Mouse (Mus musculus) hematopoietic stem cell, adult 5-6 weeks (primary cell): ENCODE data around the gene Sipa1l2. TPM values are rescaled to one million over a fixed set of nuclear protein-coding genes. Genes with fewer than 3 reads are reported as not detected.

Source experiments
- ATAC-seq, 2 experiments: fragments of 125-278 bp in 1 of 2; replicated peaks in 1 of 2; 2 replicates each; pipeline ENCODE4 v1.8.0; 2016 to 2017; ENCODE audit warnings: inconsistent platforms in 2 of 2, mild to moderate bottlenecking in 2 of 2, moderate number of reproducible peaks in 2 of 2, low read depth in 1 of 2, moderate TSS enrichment in 1 of 2; ENCODE audit not compliant: low FRiP score in 2 of 2, poor library complexity in 2 of 2, severe bottlenecking in 2 of 2, insufficient read depth in 1 of 2, low TSS enrichment in 1 of 2
- total RNA-seq: library from RNA; stranded (forward); fragments of 172-1452, 232-1000 nt; gene quantifications from 2 replicates; pipeline ENCODE4 v1.2.3, GENCODE M21; 2017

The Sipa1l2 gene
- total RNA-seq, 1 experiment from 2014 or later: 0.94 TPM

DNA sequence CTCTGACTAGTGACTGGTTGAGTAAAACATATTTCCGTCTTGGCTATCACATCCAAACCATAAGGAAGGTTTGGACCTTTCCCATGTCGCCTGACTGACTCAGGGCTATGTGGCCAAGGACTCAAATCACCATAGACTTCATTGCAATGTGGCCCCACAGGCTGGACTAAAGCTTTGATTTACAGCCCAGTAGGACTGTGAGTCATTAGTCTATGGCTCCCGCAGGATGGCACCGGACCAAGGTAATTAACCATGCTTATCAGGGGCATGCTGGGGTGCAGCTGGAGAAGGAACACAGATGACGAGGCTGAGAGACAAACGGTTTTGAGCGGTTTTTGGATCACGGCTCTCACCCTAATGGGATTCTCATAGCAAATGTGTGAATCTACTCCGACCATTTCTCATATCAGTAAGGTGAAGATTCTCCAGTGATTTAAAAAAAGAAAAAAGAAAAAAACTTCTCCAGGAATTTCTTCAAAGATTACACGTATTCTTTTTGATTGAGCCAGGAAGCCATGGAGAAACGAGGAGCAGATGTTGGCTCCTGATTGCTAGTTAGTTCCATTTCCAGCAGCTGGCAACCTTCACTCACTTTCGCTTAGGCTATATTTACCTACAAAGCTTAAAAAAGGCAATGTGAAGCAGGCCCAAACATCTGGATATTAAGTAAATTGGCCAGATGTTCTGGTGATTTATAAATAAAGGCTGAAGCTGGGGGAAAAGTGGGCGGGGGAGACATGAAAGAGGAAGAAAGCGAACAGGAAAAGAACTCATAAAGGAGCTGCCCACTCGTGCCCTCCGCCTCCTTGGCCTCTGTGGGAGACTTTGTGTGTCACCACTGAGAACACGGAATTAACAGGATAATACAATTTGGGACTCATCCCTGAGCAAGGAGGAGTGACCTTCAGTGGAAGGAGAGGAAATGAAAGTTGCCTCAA, 26.2 kb upstream of the Sipa1l2 start:
- ATAC-seq: no peak

DNA sequence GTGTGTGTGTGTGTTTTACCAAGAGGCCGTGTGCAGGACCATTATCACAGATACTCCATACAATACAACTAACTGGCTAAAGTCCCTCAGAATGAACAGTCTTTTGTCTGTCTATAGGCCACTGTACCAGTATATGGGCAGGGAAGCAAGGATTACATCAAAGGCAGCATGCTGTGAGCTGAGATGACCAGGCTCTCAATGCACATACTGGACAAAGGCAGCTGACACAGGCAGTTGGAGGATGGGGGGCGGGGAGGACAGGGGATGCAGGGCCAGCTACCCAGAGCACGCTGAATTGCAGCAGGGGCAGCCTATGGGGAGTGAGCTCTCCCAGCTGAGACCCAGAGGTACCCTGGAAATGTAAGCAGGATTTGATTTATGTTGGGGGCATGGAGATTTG, 20.8 kb upstream of the Sipa1l2 start:
- ATAC-seq: no peak

DNA sequence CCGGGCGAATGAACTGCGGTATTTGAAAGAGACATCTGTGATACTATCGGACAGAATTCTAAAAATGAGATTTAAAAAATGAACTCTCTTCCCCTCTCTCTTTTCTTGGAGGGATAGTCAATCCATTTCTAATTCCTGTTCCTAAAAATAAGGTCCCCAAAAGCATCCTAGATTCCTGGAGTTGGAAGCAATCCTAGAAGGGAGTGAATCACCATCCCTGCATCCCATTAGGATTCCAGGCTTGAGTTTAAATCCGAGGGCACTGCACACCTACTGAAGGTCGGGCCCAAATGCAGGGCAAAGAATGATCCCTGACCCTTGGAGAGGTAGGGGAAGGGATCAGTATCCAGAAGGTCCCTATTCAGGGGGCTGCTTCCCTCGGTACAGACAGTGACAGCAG, 17.0 kb upstream of the Sipa1l2 start:
- ATAC-seq: no peak

DNA sequence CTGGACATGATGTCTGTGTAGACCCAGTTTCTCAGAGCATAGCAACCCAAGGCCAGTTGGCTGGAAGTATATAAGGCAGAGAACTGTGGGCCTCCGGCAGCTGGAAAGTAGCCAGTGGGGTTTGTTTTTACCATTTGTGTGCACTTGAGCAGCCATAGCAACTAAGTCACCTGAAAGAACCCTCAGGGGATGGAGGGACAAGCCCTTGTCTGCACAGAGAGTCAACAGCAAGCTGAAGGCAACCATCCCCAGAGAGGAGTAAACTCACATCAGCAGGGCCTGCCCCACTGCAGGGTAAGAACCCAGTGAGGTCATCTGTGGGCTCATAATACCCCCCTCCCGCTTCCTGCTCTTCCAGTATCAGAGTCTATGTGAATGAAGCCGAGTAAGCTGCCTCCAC, 14.7 kb upstream of the Sipa1l2 start:
- no peak for ATAC-seq

DNA sequence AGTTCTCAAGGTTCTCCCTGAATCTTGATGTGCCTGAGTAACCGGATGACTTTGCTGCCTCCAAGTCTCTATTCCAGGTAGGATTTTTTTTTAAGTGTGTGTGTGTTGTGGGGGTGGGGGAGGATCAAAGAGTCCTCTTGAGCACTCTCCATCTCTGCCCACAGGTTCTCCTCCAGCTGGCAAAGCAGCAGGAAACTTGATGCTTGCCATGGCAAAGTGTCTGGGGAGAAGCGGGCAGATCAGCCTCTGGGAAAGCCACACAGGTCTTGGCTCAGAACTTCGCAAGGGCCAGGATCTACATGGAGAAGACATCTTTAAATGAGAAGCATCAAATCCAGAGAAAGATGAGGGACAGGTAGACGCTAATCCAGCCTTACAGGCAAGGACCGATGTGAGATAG, 10.8 kb upstream of the Sipa1l2 start:
- ATAC-seq: no peak

DNA sequence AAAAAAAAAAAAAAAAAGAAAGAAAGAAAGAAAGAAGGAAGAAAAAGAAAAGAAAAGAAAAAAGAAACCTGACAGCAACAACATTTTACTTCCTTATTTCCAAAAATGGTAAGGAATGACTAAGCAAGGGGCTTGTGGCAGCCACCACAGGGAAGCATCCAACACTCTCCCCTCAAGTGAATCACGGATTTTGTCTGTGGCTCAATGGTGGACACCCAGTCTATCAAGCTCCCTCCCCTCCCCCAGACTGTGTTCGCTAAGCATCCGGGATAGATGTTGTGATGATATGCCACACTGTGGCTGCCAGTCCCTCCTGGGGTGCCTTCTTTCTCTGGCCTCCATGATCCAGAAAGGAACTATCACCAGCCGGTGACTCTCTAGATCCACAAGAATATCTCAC, 6.5 kb upstream of the Sipa1l2 start:
- ATAC-seq: peak in 1 of 2 experiments; percentile 22; a peak in 2 of 4 replicates

DNA sequence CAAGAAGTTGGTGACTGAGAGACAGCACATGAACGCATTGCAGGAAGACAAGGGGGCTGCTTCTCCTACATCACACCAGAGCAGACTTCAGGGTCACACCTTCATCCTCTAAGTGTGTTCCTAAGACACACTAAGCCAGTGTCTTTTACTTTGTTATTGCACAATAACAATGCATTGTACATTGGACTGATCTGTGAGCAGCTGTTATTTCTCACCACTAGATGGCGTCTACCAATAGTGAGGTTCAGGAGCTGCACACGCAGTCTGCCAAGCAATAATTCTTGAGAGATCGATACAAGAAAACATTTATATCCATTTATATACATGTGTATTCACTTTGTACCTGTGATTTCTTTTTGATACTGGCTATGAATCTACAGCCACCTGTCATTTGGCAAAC, 4.7 kb upstream of the Sipa1l2 start:
- ATAC-seq: peak in 1 of 2 experiments; percentile 53; a peak in 1 of 4 replicates

DNA sequence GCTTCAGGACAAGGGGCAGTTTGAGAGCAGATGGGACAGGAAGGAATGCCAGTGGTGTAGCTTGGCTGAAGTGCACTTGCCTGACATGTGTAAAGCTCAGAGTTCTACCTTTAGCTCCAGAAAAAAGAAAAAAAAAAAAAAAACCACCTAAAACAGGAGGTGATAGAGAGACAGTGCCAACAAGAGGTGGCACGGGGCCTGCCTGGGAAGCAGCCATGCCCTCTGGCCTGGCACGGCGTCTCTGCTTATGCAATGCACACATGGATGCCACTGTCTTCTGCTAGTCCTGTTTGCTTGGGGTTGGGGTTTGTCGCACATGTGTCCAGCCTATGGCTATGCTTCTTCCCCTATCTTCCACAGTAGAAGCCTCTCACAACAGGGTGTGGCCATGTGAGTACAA, 2.6 kb upstream of the Sipa1l2 start:
- no peak for ATAC-seq

DNA sequence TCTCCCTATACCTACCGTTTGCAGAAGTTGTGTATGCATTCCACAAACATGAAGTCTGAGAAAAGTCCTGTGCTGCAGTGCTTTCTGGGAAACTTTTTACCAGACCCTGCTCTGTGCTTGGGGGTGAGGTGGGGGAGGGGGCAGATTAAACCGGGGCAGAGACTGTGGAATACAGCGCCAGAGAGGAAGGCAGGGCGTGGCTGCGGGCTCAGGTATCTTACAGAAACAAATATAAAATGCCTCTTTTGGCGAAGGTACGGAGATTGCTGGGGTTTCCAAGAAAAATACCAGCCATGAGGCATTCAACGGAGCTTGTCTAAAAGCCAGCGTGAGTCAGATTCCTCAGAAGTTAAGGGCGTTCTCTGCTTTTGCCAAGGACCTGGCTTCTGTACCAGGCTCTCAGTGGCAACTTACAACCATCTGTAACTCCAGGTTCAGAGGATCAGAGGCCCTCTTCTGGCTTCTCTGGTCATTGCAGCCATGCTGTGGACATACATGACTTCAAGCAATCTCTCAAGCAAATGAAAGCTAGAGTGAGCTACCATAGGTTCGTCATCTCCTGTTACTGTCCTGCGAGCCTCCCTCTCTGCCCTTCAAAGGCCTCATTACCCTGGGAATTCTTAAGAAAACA, 1.3 kb upstream of the Sipa1l2 start:
- no peak for ATAC-seq

DNA sequence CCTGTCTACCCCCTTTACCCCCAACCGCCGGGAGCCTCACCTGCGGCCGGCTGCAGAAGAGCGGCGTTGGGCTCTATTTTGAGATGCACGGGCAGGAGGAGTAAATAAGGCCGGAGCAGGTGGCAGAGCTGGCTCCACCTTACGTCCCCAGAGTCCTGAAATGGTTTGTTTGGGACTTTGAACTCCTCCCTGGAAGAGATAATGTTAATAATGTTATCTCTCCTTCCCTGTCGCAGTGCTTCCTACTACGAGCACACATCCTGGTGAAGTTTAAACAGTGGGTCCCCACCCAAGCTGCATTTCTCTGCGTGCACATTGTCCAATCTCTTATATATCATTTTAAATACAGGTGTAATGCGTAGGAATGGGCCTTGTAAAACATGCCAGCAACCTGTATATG, 781 bp upstream of the Sipa1l2 start:
- ATAC-seq: no peak

DNA sequence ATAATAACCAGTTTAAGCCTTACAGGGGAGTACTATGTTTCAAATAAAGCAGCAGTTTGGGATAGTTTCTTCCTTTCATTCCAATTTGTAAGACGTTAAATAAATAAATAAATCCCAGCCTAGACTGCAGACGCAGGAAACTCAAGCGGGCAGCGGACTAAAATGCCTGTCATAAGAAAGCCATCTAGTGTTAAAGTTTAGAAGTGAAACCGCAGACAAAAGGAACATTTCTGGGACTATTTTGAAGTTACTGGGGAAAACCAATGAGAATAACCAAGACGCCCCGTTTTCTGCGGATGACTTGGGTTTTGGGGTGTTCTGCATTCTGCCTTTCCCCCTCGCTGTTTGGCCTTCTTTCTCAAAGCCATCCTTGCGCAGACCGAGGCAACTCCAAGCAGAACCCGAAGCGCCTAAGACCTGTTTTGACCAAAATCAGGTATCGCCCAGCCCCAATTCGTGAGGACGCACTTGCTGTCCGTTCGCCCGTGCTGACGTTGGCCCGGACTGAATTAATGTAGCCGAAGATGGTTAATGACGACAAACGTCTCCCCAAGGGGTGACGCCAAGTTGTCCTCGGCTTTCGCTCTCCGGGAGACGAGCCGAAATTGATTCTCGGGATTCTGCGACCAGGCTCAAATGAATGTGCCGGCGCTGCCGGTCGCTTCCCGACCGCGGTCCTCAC, 616 bp downstream of the Sipa1l2 start:
- no peak; a peak in 1 of 4 replicates for ATAC-seq

DNA sequence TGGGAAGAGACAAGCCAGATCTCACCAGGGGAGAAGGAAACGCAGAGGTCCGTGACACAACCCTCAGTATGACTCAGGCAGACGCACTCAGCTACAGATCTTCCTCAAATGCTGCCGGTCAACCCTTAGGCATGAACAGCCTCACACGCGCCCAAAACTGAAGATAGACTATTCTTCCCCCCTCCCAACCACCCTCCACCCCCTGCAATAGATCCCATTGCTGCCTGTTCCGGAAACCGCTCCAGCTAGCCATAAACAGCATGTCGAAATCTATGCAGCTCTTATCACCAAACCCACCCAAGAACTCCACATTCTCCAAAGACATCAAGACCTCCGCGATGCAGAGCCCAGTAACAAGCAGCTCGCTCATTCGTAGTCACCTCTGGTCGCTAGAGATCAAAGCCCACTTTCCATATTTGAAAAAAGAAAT, 1.2 kb downstream of the Sipa1l2 start:
- peak; percentile 33 to 52; a peak in 2 of 4 replicates for ATAC-seq

DNA sequence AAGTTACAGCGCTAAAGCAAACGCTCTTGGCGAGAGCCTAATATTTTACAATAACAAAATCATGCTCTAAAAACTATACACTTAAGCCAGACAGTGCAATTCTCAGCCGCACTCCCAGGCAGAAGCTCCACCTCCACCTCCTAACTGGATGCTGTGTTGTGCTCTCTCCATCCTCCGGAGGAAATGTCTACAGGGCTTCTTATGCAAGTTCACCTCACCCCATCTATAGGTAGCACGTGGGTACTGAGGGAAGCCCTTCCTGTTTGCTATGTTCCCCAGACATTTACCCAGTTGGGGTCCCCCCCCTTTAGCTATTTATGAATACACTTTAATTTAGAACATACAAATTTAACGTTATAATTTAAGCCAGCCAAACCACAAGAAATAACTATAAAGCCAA, 2.0 kb downstream of the Sipa1l2 start:
- peak in 1 of 2 experiments; percentile 29; a peak in 1 of 4 replicates for ATAC-seq

DNA sequence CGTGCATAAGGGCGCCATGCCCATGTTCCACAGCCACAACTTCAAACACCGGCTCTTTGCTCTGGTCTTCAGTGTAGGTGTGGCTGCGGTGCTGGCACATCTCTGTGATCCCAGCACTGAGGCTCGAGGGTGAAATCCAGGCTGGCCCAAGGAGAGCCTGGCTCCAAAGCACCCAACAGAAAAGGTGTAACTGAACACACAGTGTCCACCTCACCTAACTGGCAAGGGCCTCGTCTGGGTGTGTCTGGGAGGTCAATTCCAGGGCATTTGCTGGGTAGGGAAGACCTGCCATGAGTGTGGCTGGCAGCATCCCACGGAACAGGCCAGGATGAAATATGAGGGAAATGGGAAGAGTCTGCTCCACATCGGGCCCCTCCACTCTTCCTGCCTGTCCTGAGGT, 6.7 kb downstream of the Sipa1l2 start:
- no peak for ATAC-seq

DNA sequence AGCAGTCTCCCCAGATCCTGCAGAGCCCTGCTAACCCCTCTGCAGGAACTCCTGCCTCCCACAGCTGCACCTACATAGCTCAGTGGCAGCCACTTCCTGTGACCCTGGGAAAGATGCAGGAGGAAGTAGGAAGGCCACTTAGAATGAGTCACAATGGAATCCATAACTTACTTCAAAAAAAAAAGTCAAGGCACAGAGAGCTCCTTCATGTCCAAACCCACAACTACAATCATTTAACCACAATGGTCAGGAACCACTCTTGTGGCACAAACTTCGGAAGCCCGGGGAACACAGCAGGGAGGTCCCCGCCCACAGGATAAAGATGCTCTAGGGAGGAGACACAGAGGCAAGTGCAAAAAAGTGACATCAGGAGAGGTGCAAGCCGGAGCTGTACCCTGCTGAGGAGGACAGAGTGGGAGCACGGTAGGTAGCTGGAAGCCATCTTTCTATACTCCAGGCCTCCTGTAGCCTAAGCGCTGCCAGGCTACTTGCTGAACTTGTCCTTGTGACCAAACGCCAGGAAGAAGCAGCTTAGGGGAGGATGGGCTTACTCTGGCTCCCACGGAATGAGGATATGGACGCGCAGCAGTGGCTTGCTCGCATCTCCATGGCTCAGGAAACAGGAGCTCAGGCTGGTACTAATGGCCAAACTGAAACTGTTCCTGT, 8.7 kb downstream of the Sipa1l2 start:
- ATAC-seq: peak; percentile 61 to 63

DNA sequence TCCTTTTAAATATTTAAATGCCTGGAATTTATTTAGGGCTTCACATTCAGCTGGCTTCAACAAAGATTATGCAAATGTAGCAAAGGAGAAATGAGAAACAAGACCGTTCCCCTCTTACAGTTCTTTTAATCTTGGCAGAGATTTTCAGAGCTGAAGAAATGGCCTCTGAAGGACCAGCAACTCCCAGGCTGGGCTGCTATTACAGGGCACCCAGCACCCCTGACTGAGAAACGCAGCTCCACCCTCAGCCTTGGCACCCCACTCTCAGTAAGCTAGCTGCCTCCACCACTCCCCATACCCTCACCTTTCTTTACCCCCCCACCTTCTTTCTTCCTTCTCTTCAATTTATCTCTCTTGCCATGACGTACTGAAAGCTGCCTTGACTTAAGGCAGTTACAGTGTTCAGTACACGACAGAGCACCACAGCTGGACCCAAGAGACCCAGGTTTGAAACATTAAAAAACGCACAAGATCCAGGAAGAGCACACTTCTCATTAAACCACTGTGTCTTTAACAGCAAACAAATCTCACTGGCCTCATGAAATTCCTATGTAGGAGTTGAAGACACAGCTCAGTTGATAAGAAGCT, 10.4 kb downstream of the Sipa1l2 start:
- no peak for ATAC-seq
